Mouse (Mus musculus) C2C12 (cell line): Measurements from ENCODE around the gene Robo4. TPM values are rescaled to one million over a fixed set of nuclear protein-coding genes. Genes with fewer than 3 reads are reported as not detected.

Source experiments
- H3K27me3 ChIP-seq: one replicate; pipeline ENCODE4 v1.6.1; 2011; ENCODE audit not compliant: control insufficient read depth, insufficient read depth, insufficient read length
- H3K36me3 ChIP-seq: one replicate; pipeline ENCODE4 v1.6.1; 2011; ENCODE audit not compliant: control insufficient read depth, insufficient read depth
- H3K4me3 ChIP-seq: one replicate; pipeline ENCODE4 v1.5.1; 2011; ENCODE audit warnings: mild to moderate bottlenecking, control low read depth; ENCODE audit not compliant: poor library complexity, insufficient read depth, severe bottlenecking
- H3K79me2 ChIP-seq: one replicate; pipeline ENCODE4 v1.6.1; 2011; ENCODE audit not compliant: control insufficient read depth, insufficient read depth
- H3K79me3 ChIP-seq: one replicate; pipeline ENCODE4 v1.6.1; 2011; ENCODE audit warnings: low read depth, control low read depth
- H3ac ChIP-seq: one replicate; pipeline ENCODE3; 2011; ENCODE audit warnings: low read depth; ENCODE audit not compliant: control insufficient read depth, insufficient read length
- CEBPB ChIP-seq: IDR thresholded peaks from one replicate; pipeline ENCODE4 v1.6.1; 2011; ENCODE audit warnings: low read depth, mild to moderate bottlenecking, control low read depth, moderate library complexity
- CTCF ChIP-seq: IDR thresholded peaks from one replicate; pipeline ENCODE4 v1.5.1; 2011; ENCODE audit not compliant: control insufficient read depth, insufficient read depth, insufficient read length
- FOSL1 ChIP-seq: IDR thresholded peaks from one replicate; pipeline ENCODE4 v1.8.0; 2011; ENCODE audit warnings: mild to moderate bottlenecking, low read length; ENCODE audit not compliant: poor library complexity, insufficient read depth, severe bottlenecking
- MAX ChIP-seq: IDR thresholded peaks from one replicate; pipeline ENCODE4 v1.6.1; 2011; ENCODE audit warnings: mild to moderate bottlenecking, control low read depth
- MYOD1 ChIP-seq: IDR thresholded peaks from one replicate; pipeline ENCODE4 v1.6.1; 2011; ENCODE audit warnings: low read depth; ENCODE audit not compliant: control insufficient read depth, insufficient read length
- MYOG ChIP-seq: IDR thresholded peaks from one replicate; pipeline ENCODE4 v1.6.1; 2011; ENCODE audit not compliant: control insufficient read depth, insufficient read length; ENCODE audit errors: extremely low read depth
- USF1 ChIP-seq: IDR thresholded peaks from one replicate; pipeline ENCODE4 v1.6.1; 2011; ENCODE audit warnings: low read depth, mild to moderate bottlenecking, control low read depth, moderate library complexity
- polyA plus RNA-seq: library from polyadenylated mRNA; unstranded; fragments of >200 nt; fragmentation: generic; extraction: Trizol; gene quantifications from one replicate; pipeline ENCODE4 v1.2.1, GENCODE M21; 2012; ENCODE audit warnings: missing spikeins

Robo4 gene
- polyA plus RNA-seq, 1 experiment: not detected

GRCm38 (mm10) chr9:37420676-37421075 lies 19.0 kb downstream of the Robo4 start:
- Histone ChIP-seq H3ac (no peak overlapping the region), H3K79me3 (no peaks in the 10 kb centered on the region), H3K79me2 (no peaks in the 10 kb centered on the region), H3K4me3 (no peak overlapping the region), H3K27me3 (peaks cover 9% of the 10 kb centered on the region), H3K36me3 (no peaks in the 10 kb centered on the region)
- TF ChIP-seq CEBPB (no peak), MYOG (no peak), FOSL1 (no peak), MYOD1 (no peak), CTCF (peak; percentile 3), USF1 (no peak), MAX (no peak)

- no peak overlapping the region for H3ac ChIP-seq
- peaks cover 9% of the 10 kb centered on the region for H3K27me3 ChIP-seq
- no peaks in the 10 kb centered on the region for H3K36me3 ChIP-seq
- no peaks in the 10 kb centered on the region for H3K79me2 ChIP-seq
- no peaks in the 10 kb centered on the region for H3K79me3 ChIP-seq
- TF ChIP-seq CEBPB: no peak
- no peak for TF ChIP-seq CTCF
- no peak overlapping the region for H3K4me3 ChIP-seq
These were observed 19.5 kb downstream of the Robo4 start for GRCm38 (mm10) chr9:37421239-37421638.

- peaks cover 54% of the 10 kb centered on the region for H3K27me3 ChIP-seq
- no peak overlapping the region for H3ac ChIP-seq
- H3K4me3 ChIP-seq: no peak overlapping the region
- H3K79me2 ChIP-seq: no peaks in the 10 kb centered on the region
- no peaks in the 10 kb centered on the region for H3K79me3 ChIP-seq
- H3K36me3 ChIP-seq: no peaks in the 10 kb centered on the region
- TF ChIP-seq CTCF: no peak
- TF ChIP-seq CEBPB: no peak
- no peak for TF ChIP-seq USF1
- no peak for TF ChIP-seq MYOD1
- no peak for TF ChIP-seq MAX
- TF ChIP-seq MYOG: no peak
- TF ChIP-seq FOSL1: no peak
These were observed 27.6 kb downstream of the Robo4 start for GRCm38 (mm10) chr9:37429326-37429725.

- Histone ChIP-seq H3K79me3 (no peaks in the 10 kb centered on the region), H3K79me2 (no peaks in the 10 kb centered on the region), H3K36me3 (no peaks in the 10 kb centered on the region), H3ac (no peak overlapping the region), H3K27me3 (peaks cover 59% of the 10 kb centered on the region), H3K4me3 (no peak overlapping the region)
- peak; percentile 72 for TF ChIP-seq CTCF
- no peak for TF ChIP-seq CEBPB
- no peak for TF ChIP-seq MYOD1
These were observed 28.9 kb downstream of the Robo4 start for GRCm38 (mm10) chr9:37430582-37430981.

GRCm38 (mm10) chr9:37432026-37432666 lies 30.4 kb downstream of the Robo4 start:
- Histone ChIP-seq H3ac (no peak overlapping the region), H3K4me3 (no peak overlapping the region), H3K79me3 (no peaks in the 10 kb centered on the region), H3K79me2 (no peaks in the 10 kb centered on the region), H3K36me3 (no peaks in the 10 kb centered on the region), H3K27me3 (peaks cover 56% of the 10 kb centered on the region)
- TF ChIP-seq MYOG (no peak), CTCF (peak; percentile 27), USF1 (no peak)

GRCm38 (mm10) chr9:37432720-37433421 lies 31.2 kb downstream of the Robo4 start, which contains the start of gene Robo3:
Gene Robo3, minus strand, starts transcription at chr9:37433246.
- H3K79me3 ChIP-seq: no peaks in the 10 kb centered on the region
- no peaks in the 10 kb centered on the region for H3K79me2 ChIP-seq
- no peak within 1 kb of the TSS for H3ac ChIP-seq
- H3K27me3 ChIP-seq: peaks cover 49% of the 10 kb centered on the region
- H3K4me3 ChIP-seq: no peak within 1 kb of the TSS
- TF ChIP-seq MAX (no peak), MYOD1 (no peak), MYOG (no peak), CTCF (no peak), USF1 (no peak), CEBPB (no peak), FOSL1 (no peak)
- H3K36me3 ChIP-seq: no peaks in the 10 kb centered on the region
